Mouse (Mus musculus) stomach, postnatal 0 days (tissue): Measurements from ENCODE around the gene Efemp2. TPM values are rescaled to one million over a fixed set of nuclear protein-coding genes. Genes with fewer than 3 reads are reported as not detected.

Experiments
- ATAC-seq: fragments of 200-750 bp; cut with Nextera tagmentation; 2 replicates; pipeline ENCODE4 v1.8.0; 2017; ENCODE audit not compliant: low FRiP score, low TSS enrichment
- DNase-seq: peaks from one replicate; pipeline ENCODE4 v3.0.0-alpha.2; 2016; ENCODE audit warnings: low spot score
- H3K27ac ChIP-seq: fragments of 300-500 bp; sonication (generic); replicated peaks from 2 replicates; pipeline ENCODE4 v1.5.1; 2014; ENCODE audit warnings: mild to moderate bottlenecking, control low read depth
- H3K27me3 ChIP-seq: fragments of 300-500 bp; sonication (generic); 2 replicates; pipeline ENCODE4 v1.6.1; 2014; ENCODE audit warnings: low read length; ENCODE audit not compliant: control insufficient read depth, insufficient read depth
- H3K36me3 ChIP-seq: fragments of 300-500 bp; sonication (generic); 2 replicates; pipeline ENCODE4 v1.6.1; 2014; ENCODE audit warnings: low read length, mixed read lengths; ENCODE audit not compliant: control insufficient read depth, insufficient read depth
- H3K4me1 ChIP-seq: fragments of 300-500 bp; sonication (generic); replicated peaks from 2 replicates; pipeline ENCODE4 v1.6.1; 2014; ENCODE audit warnings: antibody characterized with exemption; ENCODE audit not compliant: control insufficient read depth, insufficient read depth
- H3K4me2 ChIP-seq: fragments of 300-500 bp; sonication (generic); replicated peaks from 2 replicates; pipeline ENCODE4 v1.6.1; 2014; ENCODE audit warnings: low read depth, mild to moderate bottlenecking, control low read depth, moderate library complexity
- H3K4me3 ChIP-seq: fragments of 300-500 bp; sonication (generic); 2 replicates; pipeline ENCODE4 v1.5.1; 2014; ENCODE audit warnings: low read depth, low read length, control low read depth
- H3K9ac ChIP-seq: fragments of 300-500 bp; sonication (generic); 2 replicates; pipeline ENCODE4 v1.6.1; 2014; ENCODE audit warnings: mild to moderate bottlenecking, low read length, control low read depth, mixed read lengths
- H3K9me3 ChIP-seq: fragments of 300-500 bp; sonication (generic); 2 replicates; pipeline ENCODE4 v1.6.1; 2016; ENCODE audit warnings: low read length; ENCODE audit not compliant: control insufficient read depth
- CTCF ChIP-seq: IDR thresholded peaks from 2 replicates; pipeline ENCODE4 v1.5.1; 2016; ENCODE audit warnings: antibody characterized with exemption, low read depth, mild to moderate bottlenecking, moderate library complexity
- EP300 ChIP-seq: optimal IDR thresholded peaks from 2 replicates; pipeline ENCODE3; 2016; ENCODE audit warnings: antibody characterized with exemption
- WGBS: fragments of 180-500 bp; shearing (Covaris S2); extraction: QIAGEN DNeasy Blood & Tissue Kit; methylation state at CpG from one replicate; pipeline ENCODE4 v1.1.7; 2014; 5-methylcytosine and 5-hydroxymethylcytosine counted together
- polyA plus RNA-seq: library from polyadenylated mRNA; unstranded; fragments of >200 nt; fragmentation: Nextera tagmentation; extraction: Ambion mirVana; gene quantifications from 2 replicates; pipeline ENCODE4 v1.2.1, GENCODE M21; 2015

Gene Efemp2
- polyA plus RNA-seq, 1 experiment from 2014 or later, result 67.0 TPM

DNA sequence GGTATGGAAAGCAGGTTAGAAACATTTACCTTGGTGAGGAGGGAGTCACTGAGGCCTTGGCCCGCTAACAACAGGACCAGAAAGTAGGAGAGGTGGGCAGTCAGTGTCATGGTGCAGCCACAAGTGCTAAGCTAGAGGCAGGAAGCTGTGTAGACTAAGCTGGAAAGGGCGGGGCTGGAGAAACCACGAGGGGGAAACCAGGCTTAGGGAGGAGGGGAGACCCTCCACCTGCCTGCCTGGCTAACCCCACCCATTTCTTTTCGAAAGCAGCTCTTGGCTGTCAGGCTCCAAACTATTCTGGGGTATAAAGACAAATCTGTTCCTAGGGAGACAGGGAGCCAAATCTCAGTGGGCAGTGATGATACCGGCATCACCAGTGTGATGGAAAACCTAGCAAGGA, 5.4 kb upstream of the Efemp2 start, which contains the start of gene Ctsw:
Ctsw (minus strand) TSS at position 134 of the 400 bp plus-strand sequence.
- Histone ChIP-seq H3K27ac (no peak within 1 kb of the TSS), H3K4me3 (no peak within 1 kb of the TSS), H3K27me3 (no peaks in the 10 kb centered on the region), H3K4me2 (no peak within 1 kb of the TSS), H3K4me1 (no peaks in the 10 kb centered on the region), H3K36me3 (peaks cover 18% of the 10 kb centered on the region), H3K9me3 (no peaks in the 10 kb centered on the region), H3K9ac (no peak within 1 kb of the TSS)
- ATAC-seq (no peak), DNase-seq (no peak)
- TF ChIP-seq EP300 (no peak), CTCF (no peak)
- WGBS, result 36% methylated on average over 5 of the region's 5 CpGs

DNA sequence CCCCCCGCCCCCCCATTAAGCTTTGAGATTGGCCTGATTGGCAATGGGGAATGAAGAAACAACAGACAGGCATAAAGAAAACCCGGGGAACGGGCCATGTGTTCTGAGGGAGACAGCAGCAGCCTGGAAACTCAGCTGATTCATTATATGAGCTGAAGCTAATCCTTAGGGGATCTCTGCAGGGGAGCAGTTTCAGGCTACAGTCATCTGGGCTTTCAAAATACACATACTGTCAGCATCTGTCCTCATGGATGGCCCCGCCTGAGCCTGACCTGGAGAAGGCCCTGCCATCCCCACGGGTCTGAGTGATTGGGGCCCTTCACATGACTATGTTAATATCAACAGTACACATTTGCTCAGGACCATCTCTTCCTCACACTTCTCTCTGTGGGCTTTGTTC, 1.9 kb upstream of the Efemp2 start:
- Histone ChIP-seq H3K27me3 (no peaks in the 10 kb centered on the region), H3K36me3 (no peaks in the 10 kb centered on the region), H3K4me3 (no peak overlapping the region), H3K9ac (no peak overlapping the region), H3K9me3 (no peaks in the 10 kb centered on the region), H3K27ac (no peak overlapping the region), H3K4me1 (no peaks in the 10 kb centered on the region; the same call in 1 of the 2 replicates), H3K4me2 (no peak overlapping the region)
- no peak for ATAC-seq
- TF ChIP-seq CTCF (no peak), EP300 (no peak)
- 47% methylated on average over 5 of the region's 5 CpGs for WGBS
- DNase-seq, result no peak

DNA sequence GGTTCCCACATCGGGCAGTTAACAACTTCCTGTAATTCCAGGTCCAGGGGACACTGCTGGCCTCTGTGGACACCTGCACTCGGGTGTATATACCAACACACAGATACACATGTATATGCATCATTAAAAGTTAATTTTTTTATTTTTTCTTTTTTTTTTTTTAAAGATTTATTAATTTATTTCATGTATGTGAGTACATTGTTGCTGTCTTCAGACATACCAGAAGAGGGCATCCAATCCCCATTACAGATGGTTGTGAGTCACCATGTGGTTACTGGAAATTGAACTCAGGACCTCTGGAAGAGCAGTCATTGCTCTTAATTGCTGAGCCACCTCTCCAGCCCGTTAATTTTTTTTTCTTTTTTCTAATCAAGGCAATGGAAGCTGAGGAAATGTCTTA, 897 bp upstream of the Efemp2 start:
- H3K9me3 ChIP-seq, result no peaks in the 10 kb centered on the region
- no peaks in the 10 kb centered on the region; the same call in 1 of the 2 replicates for H3K4me1 ChIP-seq
- DNase-seq, result no peak
- no peak overlapping the region for H3K4me2 ChIP-seq
- no peak for ATAC-seq
- TF ChIP-seq CTCF (peak; percentile 58), EP300 (no peak)
- H3K27ac ChIP-seq, result no peak overlapping the region
- no peak overlapping the region for H3K9ac ChIP-seq
- WGBS, result 77% methylated on average over 3 of the region's 3 CpGs
- H3K27me3 ChIP-seq, result no peaks in the 10 kb centered on the region
- H3K36me3 ChIP-seq, result no peaks in the 10 kb centered on the region
- H3K4me3 ChIP-seq, result no peak overlapping the region

- 1% methylated on average over 34 of the region's 68 CpGs for WGBS
- Histone ChIP-seq H3K4me2 (peak overlapping the region; percentile 91), H3K27me3 (no peaks in the 10 kb centered on the region), H3K36me3 (no peaks in the 10 kb centered on the region), H3K9me3 (no peaks in the 10 kb centered on the region), H3K27ac (peak overlapping the region; percentile 82), H3K4me3 (peak overlapping the region; percentile 63), H3K9ac (peak overlapping the region; percentile 76), H3K4me1 (no peaks in the 10 kb centered on the region; the same call in 1 of the 2 replicates)
- DNase-seq (peak; percentile 63), ATAC-seq (peak; percentile 44)
- TF ChIP-seq EP300 (no peak), CTCF (no peak)
These were observed 721 bp downstream of the Efemp2 start for GRCm38 (mm10) chr19:5474281-5475068.

- Histone ChIP-seq H3K36me3 (0 out of 2 replicates have a peak, but pooled peaks cover 2% of the 10 kb centered on the region), H3K9ac (peak overlapping the region; percentile 76), H3K9me3 (no peaks in the 10 kb centered on the region), H3K4me3 (peak overlapping the region; percentile 63), H3K4me2 (peak overlapping the region; percentile 91), H3K27me3 (no peaks in the 10 kb centered on the region), H3K27ac (peak overlapping the region; percentile 82), H3K4me1 (no peaks in the 10 kb centered on the region; the same call in 1 of the 2 replicates)
- TF ChIP-seq EP300, result no peak
- no peak for TF ChIP-seq CTCF
- 22% methylated on average over 13 of the region's 13 CpGs for WGBS
- ATAC-seq, result no peak
- no peak for DNase-seq
These were observed 1.4 kb downstream of the Efemp2 start for GRCm38 (mm10) chr19:5475069-5475714.
